Mouse (Mus musculus) right cerebral cortex, postnatal 25 days (tissue): ENCODE measurements at regions not wholly inside any gene's neighbourhood (a gene's known extent, or its start where the extent isn't known, plus 50 kb on each side); places are given as distances from the start of the nearest gene placed in this dataset.
"Not testable (repeated sequence)": the region's sequence is repeated elsewhere in the genome, so short reads cannot be mapped to it uniquely, and the experiment has no call there.

Experiments used
- DNase-seq: peaks from one replicate; pipeline ENCODE4 v3.0.0; 2022

DNA sequence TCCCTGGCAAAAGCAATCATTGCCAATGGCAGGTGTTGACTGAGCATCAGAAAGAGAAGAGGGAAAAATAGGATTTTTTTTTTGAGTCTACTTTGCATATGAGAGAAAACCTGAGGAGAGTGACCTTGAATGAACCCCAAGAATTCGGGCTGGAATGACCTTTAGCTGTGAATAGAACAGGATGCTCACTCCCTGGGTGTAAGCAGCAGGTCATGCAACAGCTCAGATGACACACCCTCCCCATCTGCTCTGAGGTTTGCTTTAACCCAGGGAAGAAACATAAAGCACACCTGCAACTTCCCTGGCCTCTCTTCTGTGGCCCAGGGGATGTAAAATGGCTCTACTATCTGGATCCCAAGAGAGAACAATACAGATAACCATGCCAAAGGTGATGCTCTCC, 307.9 kb downstream of the Abcc12 start:
- DNase-seq, result no peak

DNA sequence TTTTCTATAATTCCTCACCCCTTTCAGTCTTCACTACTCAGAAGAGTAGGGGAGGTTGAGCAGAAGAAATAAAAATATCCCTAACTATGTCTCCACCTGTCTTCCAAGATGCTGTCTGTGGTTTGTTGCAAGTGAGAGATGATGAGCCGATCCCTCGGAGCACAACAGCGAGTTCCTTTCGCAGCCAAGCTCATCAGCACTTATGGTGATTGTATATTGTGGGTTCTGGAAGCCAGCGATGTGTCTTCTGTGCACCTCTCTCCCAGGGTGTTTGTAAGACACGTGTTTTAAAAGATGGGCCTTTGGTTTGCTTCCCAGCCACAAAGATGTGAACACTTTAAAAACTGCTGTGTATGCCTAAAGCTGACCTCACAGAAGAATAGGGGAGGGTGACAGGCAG, 309.0 kb downstream of the Abcc12 start:
- DNase-seq, result no peak

DNA sequence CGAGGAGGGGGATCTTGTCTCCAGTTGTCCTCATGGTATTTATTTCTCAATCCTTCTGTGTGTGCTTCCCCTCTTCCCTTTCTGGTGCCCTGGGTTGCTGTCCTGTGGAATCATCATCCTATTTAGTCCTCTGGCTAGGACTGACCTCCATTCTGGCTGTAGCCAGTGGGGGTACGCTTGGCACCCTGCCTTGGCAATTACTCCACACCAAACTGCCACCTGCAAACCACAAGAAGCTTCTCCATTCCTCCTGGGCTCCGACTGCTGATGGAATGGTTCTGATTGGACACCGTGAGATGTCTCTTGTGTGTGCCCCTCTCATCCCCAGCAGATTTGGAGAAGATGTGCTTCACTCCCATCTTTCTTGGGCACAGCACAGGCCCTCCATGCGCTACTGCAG, 322.5 kb downstream of the Abcc12 start:
- no peak for DNase-seq

DNA sequence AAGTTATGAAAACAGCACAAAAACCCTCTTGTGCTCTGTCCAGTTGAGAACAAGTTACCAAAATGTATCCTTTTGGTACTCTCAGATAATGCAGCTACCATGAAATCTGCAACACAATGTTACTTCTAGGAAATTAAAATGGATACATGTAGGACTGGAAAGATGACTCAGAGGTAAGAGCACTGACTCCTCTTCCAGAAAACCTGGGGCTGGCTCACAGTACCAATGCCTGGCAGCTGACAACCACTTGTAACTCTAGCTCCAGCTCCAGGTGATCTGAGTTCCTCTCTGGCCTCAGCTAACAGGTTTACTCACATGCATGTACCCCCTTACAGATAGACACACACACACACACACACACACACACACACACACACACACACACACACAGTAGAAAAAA, 325.1 kb downstream of the Abcc12 start:
- DNase-seq, result no peak

DNA sequence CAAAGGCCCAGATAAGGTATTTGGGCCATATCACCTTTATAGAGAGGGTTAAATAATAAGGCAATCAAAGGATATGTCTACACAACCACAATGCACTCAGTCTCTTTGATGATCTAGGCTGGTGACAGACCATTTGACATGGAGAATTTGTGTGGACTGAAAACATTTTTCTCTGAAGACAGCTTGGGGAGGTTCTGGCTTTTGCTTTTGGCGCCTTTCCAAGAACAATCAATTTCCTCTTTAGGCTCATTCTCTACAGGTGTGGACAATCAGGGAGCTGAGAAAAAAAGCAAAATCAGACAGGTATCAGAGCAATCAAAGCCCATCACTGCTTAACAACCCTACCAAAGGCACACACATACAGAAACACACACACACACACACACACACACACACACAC, 325.8 kb downstream of the Abcc12 start:
- DNase-seq, result no peak

DNA sequence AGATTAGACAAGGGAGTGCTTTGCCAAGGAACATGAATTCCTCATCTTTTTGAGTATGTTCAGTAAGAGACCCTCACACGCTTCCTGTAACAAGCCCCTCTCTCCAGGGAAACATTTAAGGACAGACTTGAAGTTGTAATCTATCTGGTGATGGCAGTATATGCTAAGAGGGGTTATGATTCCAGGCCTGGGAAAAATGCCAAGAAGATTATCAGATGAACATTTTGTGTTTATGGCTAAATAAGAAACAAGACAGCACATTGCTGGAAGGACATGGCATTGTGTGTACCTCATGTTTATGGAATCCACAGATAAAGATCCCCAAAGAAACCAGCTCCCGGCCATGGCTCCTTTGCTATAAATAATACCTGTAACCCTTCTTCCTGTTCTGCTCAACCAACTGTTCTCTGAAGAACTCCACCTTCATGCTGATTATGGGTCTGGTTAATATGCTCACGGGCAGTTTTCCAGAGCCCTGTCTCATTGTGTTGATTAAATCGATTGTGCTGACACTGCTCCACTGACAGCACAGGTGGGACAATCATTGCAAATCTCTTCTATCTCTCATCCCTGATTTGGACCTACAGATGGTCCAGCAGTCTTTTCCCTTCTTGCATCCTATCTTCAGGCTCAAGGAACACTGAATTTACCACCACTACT, 327.7 kb downstream of the Abcc12 start:
- DNase-seq, result no peak

DNA sequence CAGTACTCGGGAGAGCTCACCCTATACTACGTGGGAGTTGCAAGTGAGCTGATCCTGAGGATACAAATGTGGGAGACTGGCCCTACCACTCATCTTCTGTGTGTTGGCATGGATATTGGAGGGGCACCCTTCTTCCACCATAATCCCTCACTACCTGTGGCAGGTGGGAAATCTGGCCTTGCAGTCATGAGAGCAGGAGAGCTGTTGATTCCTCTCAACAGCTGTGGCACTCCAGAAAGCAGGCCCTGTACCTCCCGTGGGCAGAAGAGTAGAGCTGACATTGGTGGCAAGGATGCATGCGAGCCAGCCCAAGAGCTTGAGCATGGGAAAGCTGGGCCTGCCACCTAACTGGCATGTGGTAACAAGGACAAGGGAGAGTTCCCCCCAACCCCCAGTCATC, 345.8 kb downstream of the Abcc12 start:
- no peak for DNase-seq

DNA sequence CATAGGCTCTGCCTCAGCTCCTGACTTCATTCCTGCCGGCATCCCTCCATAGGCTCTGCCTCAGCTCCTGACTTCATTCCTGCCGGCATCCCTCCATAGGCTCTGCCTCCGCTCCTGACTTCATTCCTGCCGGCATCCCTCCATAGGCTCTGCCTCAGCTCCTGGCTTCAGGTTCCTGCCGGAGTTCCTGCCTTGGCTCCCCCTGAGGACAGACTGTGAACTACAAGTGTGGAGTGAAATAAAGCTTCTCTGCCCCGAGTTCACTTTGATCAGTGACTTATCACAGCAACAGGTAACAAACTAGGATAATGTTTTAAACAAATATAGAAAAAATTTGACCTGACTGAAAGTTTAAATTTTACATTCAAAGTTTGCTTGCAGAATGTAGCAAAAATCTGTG, 348.5 kb downstream of the Abcc12 start:
- DNase-seq, result not testable (repeated sequence)

DNA sequence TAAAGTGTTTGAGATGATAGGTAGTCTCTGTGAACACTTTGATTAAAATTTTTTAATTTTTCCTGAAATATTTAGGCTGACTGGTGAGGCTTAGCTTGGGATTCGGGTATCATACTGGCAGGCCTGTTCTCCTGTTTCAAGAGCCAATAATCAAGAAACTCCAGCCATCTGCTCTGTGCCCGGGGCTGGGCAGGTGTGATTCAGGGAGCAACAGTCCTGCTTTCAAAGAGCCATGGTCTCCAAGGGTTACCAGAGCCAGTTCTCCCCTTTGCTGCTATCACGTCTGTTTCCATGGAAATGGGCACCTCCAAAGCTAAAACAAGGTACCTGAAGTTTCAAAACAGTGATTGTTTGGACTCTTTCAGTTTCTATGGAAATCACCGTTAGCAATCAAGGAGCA, 355.6 kb downstream of the Abcc12 start:
- no peak for DNase-seq

DNA sequence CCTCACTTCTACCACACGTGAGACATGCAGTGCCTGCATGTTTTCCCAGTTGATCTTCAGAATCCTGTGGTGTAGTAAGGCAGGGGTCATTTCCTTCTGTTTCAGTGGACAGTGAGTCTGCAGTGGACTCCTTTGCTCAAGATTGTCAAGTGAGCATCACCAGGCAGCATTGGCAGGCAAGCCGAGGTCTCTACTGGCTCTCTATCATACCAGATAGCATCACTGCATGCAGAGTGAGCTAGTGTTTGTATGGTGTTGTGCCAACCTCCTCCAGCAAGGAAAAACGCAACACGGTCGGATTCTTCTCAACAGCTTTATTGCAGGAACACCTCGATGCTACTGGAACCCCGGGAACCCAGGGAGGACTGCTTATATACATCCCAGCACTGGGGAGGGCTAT, 357.8 kb downstream of the Abcc12 start:
- DNase-seq, result no peak

DNA sequence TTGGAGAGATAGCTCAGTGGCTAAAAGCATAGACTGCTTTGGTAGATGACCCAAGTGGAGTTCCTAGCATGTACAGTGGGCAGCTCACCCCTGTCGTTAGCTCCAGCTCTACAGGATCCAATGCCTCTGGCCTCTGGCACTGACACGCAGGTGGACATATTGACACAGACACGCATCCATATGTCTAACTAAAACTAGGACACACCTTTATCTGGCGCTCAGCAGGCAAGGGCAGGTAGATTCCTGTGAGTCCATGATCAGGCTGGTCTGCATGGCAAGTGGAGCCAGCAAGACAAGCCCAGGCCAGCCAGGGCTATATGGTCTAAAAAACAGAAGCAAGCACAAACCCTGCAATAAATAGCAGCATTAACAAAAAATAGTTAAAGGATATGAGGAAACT, 358.3 kb downstream of the Abcc12 start:
- no peak for DNase-seq

DNA sequence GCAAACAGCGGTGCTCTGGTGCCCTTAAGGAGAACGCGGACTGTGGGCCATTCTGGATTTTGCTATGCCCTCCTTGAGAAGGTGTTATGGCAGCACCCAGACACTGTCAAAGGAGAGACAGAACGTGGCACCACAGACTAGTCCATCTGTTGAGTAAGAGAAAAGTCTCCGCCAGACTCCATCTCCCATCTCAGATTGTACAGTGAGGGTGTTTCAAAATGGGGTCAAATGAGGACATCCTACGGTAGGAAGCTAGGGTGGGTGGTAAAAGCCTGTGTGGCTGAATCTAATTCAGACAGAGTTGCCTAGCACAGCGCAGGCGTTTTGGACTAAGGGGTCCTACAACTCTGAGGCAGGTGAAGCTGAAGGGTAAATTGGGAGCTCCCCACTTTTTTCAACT, 366.1 kb downstream of the Abcc12 start:
- DNase-seq, result no peak

DNA sequence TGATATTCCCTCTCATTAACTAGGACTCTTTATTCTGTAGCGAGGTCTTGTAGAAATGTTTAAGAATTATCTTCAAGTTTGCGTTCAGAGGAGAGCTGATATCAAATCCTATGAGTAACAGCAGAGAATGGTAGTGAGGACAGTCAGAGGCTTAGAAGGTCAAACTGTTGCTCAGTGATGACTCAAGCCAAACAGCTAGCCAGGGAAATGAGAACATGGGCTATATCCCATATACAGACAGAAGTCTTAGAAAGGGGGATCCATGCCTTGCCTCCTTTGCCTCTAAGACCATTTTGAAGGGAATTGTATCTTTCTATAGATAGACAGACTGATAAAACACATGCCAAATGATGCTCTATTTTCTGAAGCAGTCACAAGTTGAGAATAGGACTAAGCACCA, 368.0 kb downstream of the Abcc12 start:
- no peak for DNase-seq

DNA sequence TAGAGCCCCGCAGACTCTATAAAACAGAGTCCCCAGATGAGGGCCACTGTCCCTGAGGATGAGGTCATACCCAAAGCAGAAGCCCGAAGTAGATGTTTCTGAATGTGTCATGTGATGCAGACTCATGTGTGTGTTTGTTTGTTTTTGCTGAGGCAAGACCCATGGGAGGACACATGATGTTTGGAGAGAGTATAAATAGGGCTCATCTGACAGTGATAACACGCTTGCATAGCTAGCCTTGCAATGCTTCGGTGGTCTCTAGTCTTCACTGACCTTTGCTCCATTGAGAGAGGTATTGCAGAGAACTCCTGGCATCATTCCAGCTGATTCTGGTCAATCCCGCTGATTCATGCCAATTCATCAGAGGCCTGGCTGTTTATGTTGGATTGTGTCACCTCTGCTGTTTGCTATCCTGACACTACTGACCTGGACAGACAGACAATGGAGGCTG, 368.1 kb downstream of the Phkb start:
- DNase-seq, result no peak

DNA sequence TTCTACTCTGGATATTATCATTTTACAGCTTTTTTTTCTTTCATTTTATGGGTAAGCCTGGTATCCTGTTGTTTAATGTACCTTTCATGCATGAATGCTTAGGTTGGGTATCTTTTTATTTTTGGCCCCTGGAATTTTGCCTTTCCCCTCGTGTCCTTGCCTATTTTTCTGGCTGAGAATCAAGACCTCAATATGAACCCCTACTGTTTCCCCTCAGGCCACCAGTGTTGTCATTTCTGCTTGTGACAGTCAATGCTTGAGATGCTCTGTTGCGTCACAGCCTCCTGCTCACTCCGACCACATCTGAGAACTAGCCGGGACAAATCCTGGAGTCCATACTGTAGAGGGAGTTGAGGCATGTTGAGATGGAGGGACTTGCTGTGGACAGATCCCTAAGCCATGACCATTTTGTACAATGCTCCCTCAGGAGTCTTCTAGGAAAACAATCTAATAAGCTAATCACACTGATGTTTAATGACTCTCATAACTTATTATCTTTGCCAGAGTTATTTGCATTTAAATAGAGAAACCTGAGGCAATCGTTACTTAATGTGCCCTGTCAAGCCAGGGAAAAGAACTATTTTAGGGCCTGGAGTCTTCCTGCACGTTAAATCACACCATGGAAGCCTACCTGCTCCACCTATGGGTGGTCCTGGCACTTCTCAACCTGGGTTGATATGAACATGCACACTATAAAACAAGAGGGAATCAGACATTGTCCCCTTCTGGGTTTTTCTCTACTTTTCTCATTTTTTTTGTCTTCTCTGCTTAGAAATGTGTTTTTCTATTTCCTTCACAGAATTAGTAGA, 363.9 kb downstream of the Phkb start:
- DNase-seq, result no peak

DNA sequence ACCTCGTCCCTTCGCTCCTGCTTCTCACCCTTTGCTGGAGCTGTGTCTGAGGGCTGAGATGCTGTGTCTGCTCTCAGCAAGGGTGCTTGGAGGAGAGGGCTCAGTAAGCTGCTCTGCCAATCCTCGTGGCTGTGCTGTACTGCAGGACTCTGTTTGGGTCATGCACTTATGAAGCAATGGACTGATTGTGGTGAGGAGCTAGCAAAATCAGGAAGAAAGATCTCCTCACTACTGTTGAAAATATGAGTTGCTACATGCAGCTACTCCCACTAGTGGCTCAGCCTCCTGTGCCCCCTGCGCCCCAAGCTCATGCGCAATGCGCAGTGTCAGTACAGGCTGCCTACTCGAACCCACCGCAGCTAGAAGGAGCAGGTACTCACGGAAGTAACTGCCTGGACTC, 362.3 kb downstream of the Phkb start:
- DNase-seq, result no peak

DNA sequence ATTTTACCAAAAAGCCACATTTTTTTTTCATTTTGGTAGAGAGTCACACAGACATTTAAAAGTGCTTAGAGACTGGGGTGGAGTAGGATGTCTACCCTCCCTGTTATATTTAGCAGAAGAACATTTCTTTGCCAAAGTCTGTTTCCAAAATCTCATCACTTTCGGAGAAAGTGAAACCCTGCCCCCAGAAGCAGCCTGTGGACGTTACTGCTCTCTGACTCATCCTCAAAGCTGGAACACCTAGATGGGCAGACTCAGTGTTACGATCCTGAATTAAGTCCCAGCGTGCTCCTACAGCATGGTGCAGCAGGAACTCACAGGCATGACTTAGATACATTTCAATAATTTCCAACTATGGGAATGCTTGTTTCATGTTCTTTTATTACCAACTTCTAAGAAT, 361.1 kb downstream of the Phkb start:
- DNase-seq, result peak; percentile 53

DNA sequence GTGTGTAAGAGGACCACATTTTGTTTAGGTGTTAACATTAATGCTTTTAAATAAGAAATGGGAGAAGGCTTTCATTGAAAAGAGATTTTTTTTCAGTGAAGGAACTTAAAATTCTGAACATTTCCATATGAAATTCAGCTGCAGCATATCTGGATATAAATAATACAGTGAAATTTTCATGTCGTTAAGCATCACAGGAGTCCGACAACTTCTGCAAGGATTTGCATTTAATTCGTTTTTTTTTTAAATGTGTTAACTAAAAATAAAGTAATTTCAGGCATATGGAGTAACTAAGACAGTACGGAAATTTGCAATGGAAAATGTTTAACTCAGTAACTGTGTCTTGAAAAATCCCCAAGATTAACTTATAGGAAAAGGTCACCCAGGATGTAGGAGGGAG, 351.5 kb downstream of the Phkb start:
- DNase-seq, result no peak

DNA sequence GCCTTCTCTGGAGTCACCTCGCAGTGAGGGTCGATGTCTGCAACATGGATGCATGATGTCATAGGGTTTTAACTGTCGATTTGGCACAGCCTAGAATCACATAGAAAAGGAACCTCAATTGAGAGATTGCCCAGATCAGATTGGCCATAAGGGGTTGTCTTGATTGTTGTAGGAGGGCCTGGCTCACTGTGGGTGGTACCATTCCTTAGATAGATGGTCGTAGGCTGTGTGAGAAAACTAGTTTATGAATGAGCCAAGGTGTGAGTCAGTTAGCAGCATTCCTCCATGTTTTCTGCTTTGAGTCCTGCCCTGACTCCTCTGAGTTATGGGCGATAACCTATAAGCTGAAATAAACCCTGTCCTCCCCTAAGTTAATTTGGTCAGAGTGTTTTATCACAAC, 343.9 kb downstream of the Phkb start:
- no peak for DNase-seq

DNA sequence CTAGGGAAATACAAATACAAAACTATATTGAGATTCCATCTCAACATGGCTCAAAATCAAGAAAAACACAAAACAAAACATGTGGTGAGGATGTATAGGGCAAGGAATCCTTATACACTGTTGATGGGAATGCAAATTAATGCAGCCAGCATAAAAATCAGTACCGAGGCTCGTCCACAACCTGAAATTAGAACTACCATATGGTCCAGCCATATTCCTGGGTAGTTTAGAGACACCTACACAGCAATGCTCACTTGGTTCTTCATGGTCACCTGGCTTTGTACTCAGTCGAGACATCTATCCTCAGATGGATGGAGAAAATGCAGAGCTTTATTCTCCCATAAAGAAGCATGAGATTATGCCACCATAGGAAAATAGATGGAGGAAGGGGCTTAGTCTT, 340.0 kb downstream of the Phkb start:
- DNase-seq, result no peak

DNA sequence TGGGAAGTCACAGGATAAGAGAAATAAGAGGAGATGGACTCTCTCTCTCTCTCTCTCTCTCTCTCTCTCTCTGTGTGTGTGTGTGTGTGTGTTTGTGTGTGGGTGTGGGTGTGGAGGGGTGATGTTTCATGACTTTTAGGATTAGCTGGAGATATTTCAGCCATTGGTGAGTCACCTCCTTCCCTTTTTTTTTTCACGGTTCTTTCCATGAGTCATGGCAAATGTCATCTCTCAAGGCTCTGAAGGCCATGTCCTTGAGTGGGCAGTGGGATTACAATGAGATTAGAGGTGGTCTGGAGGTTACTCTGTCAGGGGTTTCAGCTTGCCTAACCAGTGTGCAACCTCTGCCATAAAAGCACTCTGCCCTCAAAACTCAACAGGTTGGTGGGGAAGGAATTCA, 329.3 kb downstream of the Phkb start:
- DNase-seq, result no peak

DNA sequence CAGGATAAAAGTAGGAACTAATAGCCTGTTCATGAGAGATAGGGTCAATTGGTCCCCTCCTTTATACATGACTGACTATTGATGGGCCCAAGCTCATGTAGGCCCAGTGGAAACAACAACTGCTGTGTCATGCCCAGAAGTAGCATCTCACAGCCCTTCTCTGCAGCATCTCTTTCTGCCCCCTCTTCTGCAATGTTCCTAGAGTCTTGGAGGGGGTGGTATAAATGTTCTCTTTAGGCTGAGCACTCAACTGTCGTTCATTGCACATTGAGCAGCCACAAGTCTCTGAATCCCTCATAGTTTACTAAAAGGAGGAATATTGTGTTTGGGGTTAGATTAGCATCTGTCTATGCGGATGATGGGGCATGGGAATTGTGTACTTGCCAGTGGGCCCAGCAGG, 324.1 kb downstream of the Phkb start:
- no peak for DNase-seq

DNA sequence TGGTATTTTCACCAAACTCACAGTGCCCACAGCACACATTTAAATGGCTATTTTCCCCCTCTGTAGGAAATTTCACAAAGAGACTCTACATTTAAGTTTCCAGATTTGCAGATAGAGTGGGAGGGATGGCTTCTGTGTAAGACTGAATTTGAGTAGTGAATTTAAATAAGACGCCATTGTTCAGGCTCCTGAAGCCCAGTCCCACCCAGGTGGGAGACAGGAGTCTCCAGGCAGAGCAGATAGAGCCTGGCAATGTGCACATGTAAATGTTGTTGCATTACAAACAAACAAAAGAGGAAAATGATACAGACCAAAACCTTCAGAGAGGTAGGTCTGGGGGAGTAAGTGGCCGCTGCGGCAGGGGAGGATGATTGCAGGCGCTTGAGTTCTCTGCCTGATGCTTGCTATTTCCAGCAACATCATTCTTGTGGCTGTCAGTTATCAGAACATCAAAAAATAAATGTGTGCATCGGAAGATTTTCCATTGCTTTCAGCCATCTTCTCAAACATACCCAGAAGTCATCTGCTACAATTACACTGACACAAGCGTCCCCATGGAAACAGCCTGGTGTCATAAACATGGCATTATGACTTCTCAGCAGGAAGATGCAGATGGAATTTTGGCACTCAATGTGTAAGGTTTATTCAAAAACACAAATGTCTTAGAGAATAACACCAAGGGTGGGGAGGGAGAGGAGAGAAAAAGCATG, 318.5 kb downstream of the Phkb start:
- DNase-seq, result peak; percentile 40

DNA sequence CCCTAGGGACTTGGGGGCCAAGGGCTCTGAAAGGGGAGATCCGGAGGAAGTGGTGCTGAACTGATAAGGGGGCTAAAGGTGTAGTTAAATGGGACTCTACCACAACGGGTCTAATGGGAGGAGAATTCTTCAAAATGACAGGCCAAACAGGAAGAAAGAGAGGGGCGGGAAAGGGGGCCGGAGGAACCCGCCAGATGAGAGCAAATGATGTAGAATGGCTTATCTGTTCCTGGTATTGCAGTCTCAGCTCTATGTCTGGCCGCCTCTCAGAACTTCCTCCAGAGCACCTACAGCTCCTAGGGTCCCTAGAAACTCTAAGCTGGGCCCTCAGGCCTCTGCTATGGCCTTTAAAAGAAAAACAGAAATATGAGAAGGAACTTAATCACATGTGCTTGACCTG, 306.8 kb downstream of the Phkb start:
- DNase-seq, result no peak
